Mouse (Mus musculus): Measurements from ENCODE around the gene Itgb5.

DNA sequence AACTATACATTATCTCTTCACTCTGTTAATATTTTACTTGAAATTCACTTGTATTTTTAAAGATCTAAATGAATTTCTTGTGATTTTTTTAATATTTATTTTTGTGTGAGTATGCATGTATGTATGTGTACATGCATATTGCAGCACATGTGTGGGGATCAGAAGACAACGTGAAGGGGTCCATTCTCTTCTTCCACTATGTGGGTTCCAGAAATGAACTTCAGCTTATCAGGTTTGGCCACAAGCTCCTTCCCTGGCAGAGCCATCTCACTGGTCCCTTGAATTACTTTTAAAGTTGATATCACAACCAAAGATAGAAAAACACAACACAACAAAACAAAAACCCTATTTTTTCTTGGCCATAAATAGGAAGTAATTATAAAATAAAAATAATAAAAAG, 44.9 kb upstream of the Itgb5 start:
- no peak for TF ChIP-seq GATA1 (IDR thresholded peaks at IDR 0.05; ENCODE audit: low read length)
- no peak for TF ChIP-seq TAL1 (IDR thresholded peaks at IDR 0.05; ENCODE audit: low read length)

Measured in erythroblast, embryonic 14.5 days (primary cell).